Mouse (Mus musculus): ENCODE measurements around the gene Cd300ld2. TPM values are rescaled to one million over a fixed set of nuclear protein-coding genes. Genes with fewer than 3 reads are reported as not detected.
"Not testable (repeated sequence)": the region's sequence is repeated elsewhere in the genome, so short reads cannot be mapped to it uniquely, and the experiment has no call there.

Gene Cd300ld2
- 0.52 TPM in 1 of 2 replicates, not detected in the other for polyA plus RNA-seq (2015; fragmentation: Nextera tagmentation; extraction: Ambion mirVana)

GRCm38 (mm10) chr11:115016093-115016492 lies at the start of gene Cd300ld2:
Cd300ld2 (minus strand) TSS chr11:115016193.
- not testable (repeated sequence) for H3K4me3 ChIP-seq (replicated peaks; ENCODE audit: low read depth, low read length); H3K27me3 ChIP-seq (ENCODE audit: insufficient read depth, low read length); ATAC-seq (replicated peaks; ENCODE audit: low FRiP score, low read depth); H3K36me3 ChIP-seq (ENCODE audit: insufficient read depth, low read length); H3K4me2 ChIP-seq (ENCODE audit: low read length); H3K9me3 ChIP-seq (replicated peaks; ENCODE audit: low read length); H3K27ac ChIP-seq; H3K4me1 ChIP-seq (replicated peaks; ENCODE audit: insufficient read depth, low read length); DNase-seq (ENCODE audit: low spot score); H3K9ac ChIP-seq (ENCODE audit: low read depth, low read length)
- WGBS: no CpG with 5 or more reads among the region's 7 CpGs

GRCm38 (mm10) chr11:115062077-115062476 lies 46.1 kb upstream of the Cd300ld2 start, which contains the start of gene Cd300e:
Cd300e (minus strand) TSS chr11:115062177.
- Histone ChIP-seq H3K4me2 (ENCODE audit: low read length) (no peak within 1 kb of the TSS), H3K4me3 (replicated peaks; ENCODE audit: low read depth, low read length) (no peak within 1 kb of the TSS), H3K27me3 (ENCODE audit: insufficient read depth, low read length) (no peaks in the 10 kb centered on the region), H3K27ac (no peak within 1 kb of the TSS), H3K4me1 (replicated peaks; ENCODE audit: insufficient read depth, low read length) (no peaks in the 10 kb centered on the region), H3K9ac (ENCODE audit: low read depth, low read length) (no peak within 1 kb of the TSS), H3K9me3 (replicated peaks; ENCODE audit: low read length) (no peaks in the 10 kb centered on the region), H3K36me3 (ENCODE audit: insufficient read depth, low read length) (no peaks in the 10 kb centered on the region)
- WGBS: 10% methylated on average over 5 of the region's 5 CpGs
- no peak for TF ChIP-seq CTCF (IDR thresholded peaks at IDR 0.05; ENCODE audit: low read depth)
- DNase-seq (ENCODE audit: low spot score): no peak
- no peak for ATAC-seq (replicated peaks; ENCODE audit: low FRiP score, low read depth)

DNA sequence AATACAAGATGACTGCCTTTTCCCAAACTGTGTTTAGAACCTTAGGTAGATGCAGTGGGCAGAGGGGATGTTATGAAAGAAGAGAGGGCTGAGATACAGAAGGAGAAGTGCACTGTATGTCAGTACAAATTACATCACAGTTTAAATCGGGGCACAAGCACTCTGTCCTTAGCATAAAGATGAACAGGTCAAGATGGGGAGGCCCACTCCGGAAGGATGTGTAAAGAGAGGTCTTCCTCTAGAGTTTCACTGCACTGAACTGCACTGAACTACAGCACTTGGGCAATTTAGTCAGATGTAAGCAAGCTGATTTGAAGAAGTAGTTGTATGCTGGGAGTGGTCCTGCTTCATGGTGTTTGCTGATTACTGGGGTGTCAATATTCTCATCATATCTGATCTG lies 43.8 kb upstream of the Cd300ld2 start:
- H3K4me2 ChIP-seq (ENCODE audit: low read length): no peak overlapping the region
- no peak overlapping the region for H3K27ac ChIP-seq
- 73% methylated on average over 2 of the region's 2 CpGs for WGBS
- H3K4me1 ChIP-seq (replicated peaks; ENCODE audit: insufficient read depth, low read length): no peaks in the 10 kb centered on the region
- no peaks in the 10 kb centered on the region for H3K27me3 ChIP-seq (ENCODE audit: insufficient read depth, low read length)
- H3K9ac ChIP-seq (ENCODE audit: low read depth, low read length): no peak overlapping the region
- TF ChIP-seq CTCF (IDR thresholded peaks at IDR 0.05; ENCODE audit: low read depth): no peak
- H3K9me3 ChIP-seq (replicated peaks; ENCODE audit: low read length): no peaks in the 10 kb centered on the region
- no peak for DNase-seq (ENCODE audit: low spot score)
- H3K4me3 ChIP-seq (replicated peaks; ENCODE audit: low read depth, low read length): no peak overlapping the region
- H3K36me3 ChIP-seq (ENCODE audit: insufficient read depth, low read length): no peaks in the 10 kb centered on the region
- ATAC-seq (replicated peaks; ENCODE audit: low FRiP score, low read depth): no peak

DNA sequence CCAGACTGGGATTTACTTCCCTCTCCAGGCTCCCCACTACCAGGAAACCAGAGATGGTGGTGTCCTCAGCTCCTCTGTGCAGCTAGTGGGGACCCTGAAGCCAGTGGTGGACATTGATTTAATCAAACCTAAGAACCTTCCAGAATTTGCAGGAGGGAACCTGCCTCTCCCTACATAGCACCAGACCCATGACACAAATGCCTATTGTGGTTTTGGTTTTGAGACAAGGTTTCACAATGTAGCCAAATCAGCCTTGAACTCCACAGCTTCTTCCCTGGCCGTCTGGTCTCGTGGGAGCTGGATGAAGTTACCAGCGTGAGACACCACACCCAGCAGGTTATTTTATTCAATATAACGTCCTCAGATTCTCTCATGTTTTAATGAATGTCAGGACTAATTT lies 42.7 kb upstream of the Cd300ld2 start:
- DNase-seq (ENCODE audit: low spot score) (no peak), ATAC-seq (replicated peaks; ENCODE audit: low FRiP score, low read depth) (no peak)
- Histone ChIP-seq H3K4me2 (ENCODE audit: low read length) (no peak overlapping the region), H3K4me3 (replicated peaks; ENCODE audit: low read depth, low read length) (no peak overlapping the region), H3K27ac (no peak overlapping the region), H3K27me3 (ENCODE audit: insufficient read depth, low read length) (no peaks in the 10 kb centered on the region), H3K36me3 (ENCODE audit: insufficient read depth, low read length) (no peaks in the 10 kb centered on the region), H3K4me1 (replicated peaks; ENCODE audit: insufficient read depth, low read length) (no peaks in the 10 kb centered on the region), H3K9me3 (replicated peaks; ENCODE audit: low read length) (no peaks in the 10 kb centered on the region), H3K9ac (ENCODE audit: low read depth, low read length) (no peak overlapping the region)
- WGBS: 66% methylated on average over 4 of the region's 4 CpGs
- no peak for TF ChIP-seq CTCF (IDR thresholded peaks at IDR 0.05; ENCODE audit: low read depth)

GRCm38 (mm10) chr11:115054537-115054936 lies 38.5 kb upstream of the Cd300ld2 start:
- Histone ChIP-seq H3K9me3 (replicated peaks; ENCODE audit: low read length) (no peaks in the 10 kb centered on the region), H3K27me3 (ENCODE audit: insufficient read depth, low read length) (no peaks in the 10 kb centered on the region), H3K27ac (no peak overlapping the region), H3K9ac (ENCODE audit: low read depth, low read length) (no peak overlapping the region), H3K36me3 (ENCODE audit: insufficient read depth, low read length) (no peaks in the 10 kb centered on the region), H3K4me1 (replicated peaks; ENCODE audit: insufficient read depth, low read length) (no peaks in the 10 kb centered on the region), H3K4me3 (replicated peaks; ENCODE audit: low read depth, low read length) (no peak overlapping the region), H3K4me2 (ENCODE audit: low read length) (no peak overlapping the region)
- no peak for DNase-seq (ENCODE audit: low spot score)
- TF ChIP-seq CTCF (IDR thresholded peaks at IDR 0.05; ENCODE audit: low read depth): no peak
- ATAC-seq (replicated peaks; ENCODE audit: low FRiP score, low read depth): no peak

DNA sequence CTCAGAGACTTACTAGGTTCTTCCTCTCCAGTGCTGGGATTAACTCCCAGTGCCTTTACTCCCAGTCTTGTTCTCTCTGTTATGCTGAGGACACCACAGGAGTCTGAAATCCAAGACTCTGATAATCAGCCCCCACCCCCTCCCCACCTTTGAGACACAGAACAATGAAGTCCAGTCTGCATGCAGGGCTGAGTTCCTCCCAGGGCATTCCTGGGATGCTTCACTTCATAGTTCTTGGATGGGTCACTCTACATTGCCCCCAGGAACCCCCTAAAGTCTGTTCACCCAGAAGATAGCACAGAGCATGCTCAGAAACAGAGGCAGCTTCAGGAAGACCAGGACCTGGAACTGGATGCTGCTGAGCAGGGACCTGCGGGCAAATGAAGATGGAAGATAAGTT lies 37.0 kb upstream of the Cd300ld2 start:
- H3K4me3 ChIP-seq (replicated peaks; ENCODE audit: low read depth, low read length): no peak overlapping the region
- no peak overlapping the region for H3K4me2 ChIP-seq (ENCODE audit: low read length)
- H3K27ac ChIP-seq: no peak overlapping the region
- WGBS: 89% methylated on average over 1 of the region's 1 CpGs
- H3K27me3 ChIP-seq (ENCODE audit: insufficient read depth, low read length): no peaks in the 10 kb centered on the region
- H3K9me3 ChIP-seq (replicated peaks; ENCODE audit: low read length): no peaks in the 10 kb centered on the region
- DNase-seq (ENCODE audit: low spot score) (no peak), ATAC-seq (replicated peaks; ENCODE audit: low FRiP score, low read depth) (no peak)
- H3K9ac ChIP-seq (ENCODE audit: low read depth, low read length): no peak overlapping the region
- TF ChIP-seq CTCF (IDR thresholded peaks at IDR 0.05; ENCODE audit: low read depth): no peak
- no peaks in the 10 kb centered on the region for H3K4me1 ChIP-seq (replicated peaks; ENCODE audit: insufficient read depth, low read length)
- H3K36me3 ChIP-seq (ENCODE audit: insufficient read depth, low read length): no peaks in the 10 kb centered on the region

DNA sequence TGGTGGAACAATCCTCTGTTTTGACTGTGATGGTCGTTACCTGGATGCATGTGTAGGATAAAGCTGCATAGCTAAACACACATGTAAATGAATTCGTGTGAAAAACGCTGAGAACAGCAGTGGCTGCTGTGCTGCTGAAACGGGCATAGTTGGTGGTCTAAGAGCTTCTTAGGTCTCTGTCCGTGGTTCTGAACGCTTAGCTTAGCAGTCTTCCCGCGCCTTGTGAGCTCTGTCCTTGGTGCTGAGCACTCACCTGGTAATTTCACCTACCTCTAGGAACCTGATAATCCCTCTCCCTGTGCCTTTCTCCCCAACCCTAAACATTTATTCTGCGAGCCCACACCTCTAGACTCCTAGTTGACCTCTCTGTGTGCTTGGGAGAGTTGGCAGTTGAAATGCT lies 36.2 kb upstream of the Cd300ld2 start:
- WGBS: 2% methylated on average over 9 of the region's 9 CpGs
- H3K27me3 ChIP-seq (ENCODE audit: insufficient read depth, low read length): no peaks in the 10 kb centered on the region
- H3K4me1 ChIP-seq (replicated peaks; ENCODE audit: insufficient read depth, low read length): no peaks in the 10 kb centered on the region
- H3K9me3 ChIP-seq (replicated peaks; ENCODE audit: low read length): no peaks in the 10 kb centered on the region
- 0 out of 2 replicates have a peak, but pooled peaks have one; percentile 20 for TF ChIP-seq CTCF (IDR thresholded peaks at IDR 0.05; ENCODE audit: low read depth)
- H3K27ac ChIP-seq: no peak overlapping the region
- no peaks in the 10 kb centered on the region for H3K36me3 ChIP-seq (ENCODE audit: insufficient read depth, low read length)
- H3K4me3 ChIP-seq (replicated peaks; ENCODE audit: low read depth, low read length): no peak overlapping the region
- peak; percentile 92 for DNase-seq (ENCODE audit: low spot score)
- ATAC-seq (replicated peaks; ENCODE audit: low FRiP score, low read depth): no peak
- no peak overlapping the region for H3K4me2 ChIP-seq (ENCODE audit: low read length)
- H3K9ac ChIP-seq (ENCODE audit: low read depth, low read length): no peak overlapping the region
